Mouse (Mus musculus): Measurements from ENCODE around the gene Mecom.

Mecom gene

DNA sequence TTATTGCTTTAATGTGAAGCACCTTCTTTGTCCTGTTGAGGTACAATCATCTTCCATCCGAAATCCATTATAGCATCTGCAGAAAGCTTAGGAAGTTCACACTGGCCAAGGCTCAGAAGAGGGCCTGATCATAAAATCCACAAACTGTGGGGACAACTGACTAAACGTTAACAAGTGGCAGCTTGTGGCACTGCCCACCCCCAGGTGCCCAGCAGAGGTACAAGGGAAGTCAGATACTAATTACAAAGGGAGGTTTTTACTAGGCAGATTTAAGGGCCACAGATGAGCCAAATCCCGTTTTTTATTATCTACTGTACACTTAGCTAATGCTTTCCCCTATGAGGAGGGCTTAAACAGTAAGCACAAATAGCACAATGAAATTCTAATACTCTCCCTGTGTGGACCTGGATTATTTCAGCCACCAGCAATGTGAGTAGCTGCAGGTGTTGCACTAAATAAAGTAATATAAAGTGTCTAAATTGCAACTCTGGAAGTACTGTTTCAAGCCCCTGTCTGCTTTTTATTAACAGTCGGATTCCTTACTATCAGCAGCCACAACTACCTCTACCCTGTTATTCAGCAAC, 443.2 kb downstream of the Mecom start:
- DNase-seq (ENCODE audit: low spot score in 2 of 2) = no peak

DNA sequence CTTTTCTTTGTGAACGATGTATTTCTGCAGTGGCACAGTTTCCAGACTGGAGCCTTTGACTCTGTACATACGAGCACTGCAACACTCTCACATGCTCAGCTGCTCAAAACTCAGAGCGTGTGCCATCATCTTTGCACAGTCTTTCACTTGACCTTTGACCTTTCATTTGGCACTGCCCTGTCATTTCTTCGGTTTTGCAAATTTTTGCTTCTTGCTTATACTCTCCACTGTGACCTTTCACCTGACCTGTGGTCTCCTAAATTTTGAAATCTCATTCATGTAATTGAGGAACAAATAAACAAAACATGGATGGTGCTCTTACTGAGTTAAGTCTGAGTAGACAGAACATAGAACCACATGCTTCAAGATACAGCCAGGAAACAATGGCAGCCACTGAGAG, 446.7 kb downstream of the Mecom start:
- DNase-seq (ENCODE audit: low spot score in 2 of 2) = no peak

DNA sequence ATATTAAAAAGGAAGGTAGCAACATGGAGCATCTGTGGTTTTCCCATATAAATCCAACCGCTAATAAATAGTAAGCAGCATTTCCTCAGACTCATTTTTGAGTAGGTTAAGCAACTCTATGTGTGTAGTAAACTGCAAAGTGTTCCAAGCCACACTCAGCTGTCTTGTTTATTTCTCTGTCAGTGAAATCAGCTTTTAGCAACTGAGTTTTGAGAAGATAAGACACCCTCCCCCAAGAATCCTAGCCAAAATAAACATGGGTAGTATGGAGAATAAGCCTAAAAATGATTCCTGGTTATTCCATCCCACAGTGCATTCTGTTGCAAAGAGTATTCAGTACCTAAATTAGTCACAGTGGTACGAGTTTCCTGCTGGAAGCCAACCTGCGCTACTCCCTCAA, 450.1 kb downstream of the Mecom start:
- DNase-seq (ENCODE audit: low spot score in 2 of 2) = no peak

DNA sequence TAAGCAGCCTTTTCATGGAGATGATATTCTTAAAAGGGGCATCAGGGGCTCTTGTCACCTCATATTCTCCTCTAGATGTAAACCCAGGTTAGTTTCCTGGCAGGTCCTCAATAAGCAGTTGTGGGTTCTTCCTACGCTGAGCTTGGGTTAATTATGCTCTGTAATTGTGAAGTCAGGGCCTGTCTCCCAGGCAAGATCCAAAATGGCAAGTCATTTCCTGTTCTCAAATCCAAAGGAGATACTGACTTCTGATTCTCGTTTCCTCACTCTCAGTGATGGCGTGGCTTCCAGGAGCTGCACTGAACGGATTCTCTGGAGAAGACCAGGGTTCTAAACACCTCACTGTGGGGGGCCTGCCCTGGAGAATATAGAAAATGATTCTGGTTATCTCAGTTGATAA, 450.7 kb downstream of the Mecom start:
- no peak for DNase-seq (ENCODE audit: low spot score in 2 of 2)

DNA sequence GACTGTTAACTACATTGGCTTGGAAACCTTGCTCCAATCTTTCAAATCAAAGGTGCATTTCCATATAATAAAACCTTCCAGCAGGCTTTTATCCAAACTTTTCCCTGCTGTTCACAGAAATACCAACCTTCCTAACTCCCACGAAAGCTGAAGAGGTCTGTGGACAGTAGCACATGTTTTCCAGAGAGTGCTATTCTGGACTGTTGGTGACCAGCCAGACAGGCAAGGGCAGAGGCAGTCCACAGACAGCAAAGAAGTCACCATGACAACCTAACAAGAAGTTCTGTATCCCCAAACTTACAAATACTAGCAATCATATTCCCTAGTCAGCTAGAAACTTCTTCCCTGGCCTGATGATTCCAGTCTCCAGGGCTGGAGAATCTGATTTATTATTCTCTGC, 454.8 kb downstream of the Mecom start:
- DNase-seq (ENCODE audit: low spot score in 2 of 2) = no peak

DNA sequence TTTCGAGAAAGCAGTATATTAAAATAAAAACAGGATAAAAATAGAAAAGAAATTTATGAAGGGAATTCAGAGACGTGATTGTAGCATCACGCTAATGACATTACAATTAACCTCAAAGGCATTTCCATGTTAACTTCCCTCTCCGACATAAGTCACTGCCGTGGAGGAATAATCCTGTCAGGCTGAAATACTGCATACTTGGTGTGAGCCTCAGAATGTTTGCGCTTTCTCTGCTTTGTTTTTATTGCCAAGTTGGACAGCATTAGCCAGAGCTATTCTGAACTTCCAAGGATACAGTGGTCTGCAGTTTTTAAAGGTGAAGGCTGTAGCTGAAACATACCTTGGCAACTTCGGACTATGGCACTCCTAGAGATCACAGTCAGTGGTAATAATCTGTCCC, 455.3 kb downstream of the Mecom start:
- DNase-seq (ENCODE audit: low spot score in 2 of 2) = no peak

DNA sequence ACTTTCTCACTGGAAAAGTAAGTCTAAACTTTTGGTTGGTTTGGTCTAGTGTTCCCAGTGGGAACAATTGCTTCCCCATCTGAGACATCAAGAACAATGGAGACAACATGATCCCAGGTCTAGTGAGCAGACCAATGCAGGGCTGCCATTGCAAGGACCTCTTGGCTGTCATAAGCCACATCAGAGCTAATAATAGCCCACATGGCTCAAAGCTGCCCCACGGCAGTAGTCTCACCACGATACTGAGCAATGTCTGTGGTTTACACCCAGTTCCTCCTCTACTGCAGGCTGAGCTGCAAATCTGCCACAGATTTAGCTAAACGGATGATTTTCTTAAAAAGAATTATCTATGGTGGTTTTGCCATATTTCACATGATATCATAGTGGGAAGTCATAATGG, 455.9 kb downstream of the Mecom start:
- DNase-seq (ENCODE audit: low spot score in 2 of 2) = no peak

DNA sequence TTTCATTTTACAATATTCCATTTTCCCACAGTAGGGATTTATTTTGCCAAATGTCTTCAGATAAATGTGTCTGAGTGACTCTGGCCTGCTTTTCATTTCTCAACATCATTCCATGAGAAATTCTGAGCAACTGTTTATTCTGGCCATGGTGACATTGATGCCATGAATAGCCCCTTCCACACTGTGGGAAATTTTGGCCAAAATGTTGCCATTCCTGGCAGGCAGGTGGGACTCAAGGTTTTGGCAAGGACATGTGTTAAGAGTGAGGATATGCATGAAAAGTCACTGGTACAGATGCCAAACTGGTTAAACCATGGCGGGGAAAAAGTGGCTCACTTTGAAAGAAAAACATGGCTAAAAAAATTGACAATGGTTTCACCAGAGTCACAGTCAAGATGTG, 456.4 kb downstream of the Mecom start:
- DNase-seq (ENCODE audit: low spot score in 2 of 2) = no peak

DNA sequence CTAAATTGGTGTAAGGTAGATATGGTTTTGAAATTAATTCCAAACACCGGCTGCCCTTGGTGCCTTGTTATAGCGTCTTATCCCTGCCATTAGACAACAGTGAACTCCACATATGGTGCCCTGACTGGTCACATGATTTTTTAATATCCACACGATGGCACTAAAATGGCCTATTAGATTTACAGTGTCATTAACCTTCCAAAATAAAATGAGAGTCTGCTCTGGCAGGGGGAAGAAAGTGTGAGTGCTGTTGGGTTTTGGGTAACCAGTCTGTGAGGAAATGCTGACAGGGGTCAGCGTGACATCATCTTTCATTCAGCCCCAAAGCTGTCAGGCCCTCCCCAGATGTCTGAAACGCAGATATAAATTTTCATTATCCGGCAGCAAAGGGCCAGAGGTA, 461.7 kb downstream of the Mecom start:
- no peak for DNase-seq (ENCODE audit: low spot score in 2 of 2)

DNA sequence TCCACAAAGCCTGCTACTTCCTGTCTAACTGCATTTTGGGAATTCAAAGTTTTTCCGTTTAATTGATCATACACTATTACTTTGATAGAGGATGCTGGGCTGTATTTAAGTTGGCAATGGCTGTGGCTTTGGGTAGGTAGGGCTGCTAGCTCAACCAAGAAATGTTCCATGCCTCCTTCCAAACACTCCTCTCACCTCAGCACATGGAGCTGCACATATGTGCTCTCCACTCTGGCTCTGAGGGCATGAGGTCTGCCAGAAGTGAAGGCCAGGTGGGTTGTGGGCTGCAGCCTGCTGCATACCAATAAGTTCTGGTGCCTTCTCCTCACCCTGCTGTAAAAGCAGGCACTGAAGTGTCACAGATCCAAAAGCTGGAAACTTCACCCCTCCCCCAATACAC, 464.0 kb downstream of the Mecom start:
- DNase-seq (ENCODE audit: low spot score in 2 of 2) = no peak

DNA sequence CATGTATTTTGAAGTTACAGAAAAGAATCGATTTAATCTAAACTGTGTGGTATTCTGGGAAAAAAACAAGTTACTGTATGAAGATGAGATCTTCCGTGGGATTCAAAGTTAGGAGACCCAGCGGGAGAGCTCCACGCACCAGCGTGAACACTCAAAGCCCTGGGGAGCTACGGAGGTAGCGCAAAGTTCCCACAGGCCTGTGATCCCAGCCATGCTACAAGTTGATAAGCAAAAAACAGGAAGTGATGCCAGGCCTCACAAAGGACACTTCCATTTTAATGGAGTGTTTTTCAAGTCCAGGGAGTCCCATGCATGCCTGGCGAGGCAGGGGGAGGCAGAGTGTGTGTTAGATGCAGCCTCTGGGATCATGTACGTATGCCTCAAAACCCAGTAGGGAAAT, 464.5 kb downstream of the Mecom start:
- DNase-seq (ENCODE audit: low spot score in 2 of 2) = no peak

DNA sequence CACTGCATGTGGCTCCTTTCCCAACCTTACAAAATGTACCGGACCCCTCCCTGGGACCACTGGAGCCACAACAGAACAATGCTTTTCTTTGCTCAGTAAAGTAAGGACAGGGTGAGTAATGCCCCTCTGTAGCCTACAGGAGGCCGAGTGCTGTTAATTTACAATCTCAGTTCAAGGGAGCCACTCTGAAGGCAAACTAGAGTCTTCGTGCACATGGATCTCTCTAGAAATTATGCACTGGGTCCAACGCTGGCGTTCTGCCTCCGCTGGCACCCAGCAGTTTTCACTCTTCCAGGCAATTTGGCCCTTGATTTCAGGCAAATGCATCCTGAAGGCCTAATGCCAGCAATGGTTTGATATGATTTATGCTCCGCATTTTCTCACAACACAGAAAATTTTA, 467.0 kb downstream of the Mecom start:
- DNase-seq (ENCODE audit: low spot score in 2 of 2) = no peak

DNA sequence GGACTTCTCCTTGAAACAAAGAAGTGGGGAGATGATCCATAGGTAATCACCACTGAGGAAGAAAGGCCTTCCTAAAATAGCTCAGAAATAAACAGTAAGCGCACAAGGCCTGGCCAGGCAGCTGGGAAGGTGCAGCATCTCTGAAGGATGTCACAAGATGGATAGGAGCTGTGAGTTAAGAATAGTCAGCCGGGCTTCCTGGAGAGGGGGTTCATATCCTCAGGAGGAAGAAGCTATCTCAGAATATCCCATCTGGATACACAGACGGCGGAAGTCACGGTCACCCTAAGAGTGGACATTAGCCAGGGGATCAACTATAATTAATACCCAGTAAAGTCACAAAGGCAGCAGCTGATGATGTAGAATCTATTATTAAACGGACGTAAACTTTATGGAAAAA, 471.3 kb downstream of the Mecom start:
- no peak for DNase-seq (ENCODE audit: low spot score in 2 of 2)

DNA sequence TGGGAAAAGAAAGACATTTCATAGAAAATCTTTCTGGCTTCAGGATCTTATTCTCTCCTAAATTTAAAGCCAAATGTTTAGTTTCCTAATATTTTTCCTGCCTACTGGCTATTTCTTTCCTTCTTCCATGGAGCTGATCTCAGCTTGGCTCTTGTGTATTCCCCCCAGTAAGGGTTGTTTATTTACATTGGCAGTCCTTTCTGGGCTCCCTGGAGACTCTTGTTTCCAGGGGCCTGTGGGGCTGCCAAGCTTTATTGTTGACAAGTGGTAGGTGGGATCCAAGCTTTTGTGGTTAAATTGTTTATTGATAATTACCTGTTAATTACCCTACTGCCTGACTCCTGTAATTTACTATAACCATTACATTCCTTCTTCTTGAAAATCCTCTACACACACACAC, 476.5 kb downstream of the Mecom start:
- no peak for DNase-seq (ENCODE audit: low spot score in 2 of 2)

DNA sequence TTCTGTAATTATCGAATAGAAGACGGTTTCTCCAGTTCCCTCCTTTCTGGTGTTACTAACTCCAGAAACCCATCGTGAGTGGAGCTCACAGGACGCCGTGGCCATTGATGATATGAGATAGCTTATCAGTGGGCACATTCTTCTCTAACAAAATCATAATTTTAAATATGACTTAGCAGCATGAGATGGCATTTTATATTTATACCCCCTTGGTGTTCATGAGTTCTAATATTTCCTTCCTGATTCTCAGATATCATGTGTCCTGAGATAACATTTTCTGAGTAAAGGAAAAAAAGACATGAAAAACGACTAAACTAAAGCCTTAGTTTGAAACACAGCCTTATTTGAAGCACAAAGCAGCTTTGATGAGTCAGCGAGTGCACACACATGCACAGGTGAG, 481.3 kb downstream of the Mecom start:
- no peak for DNase-seq (ENCODE audit: low spot score in 2 of 2)

DNA sequence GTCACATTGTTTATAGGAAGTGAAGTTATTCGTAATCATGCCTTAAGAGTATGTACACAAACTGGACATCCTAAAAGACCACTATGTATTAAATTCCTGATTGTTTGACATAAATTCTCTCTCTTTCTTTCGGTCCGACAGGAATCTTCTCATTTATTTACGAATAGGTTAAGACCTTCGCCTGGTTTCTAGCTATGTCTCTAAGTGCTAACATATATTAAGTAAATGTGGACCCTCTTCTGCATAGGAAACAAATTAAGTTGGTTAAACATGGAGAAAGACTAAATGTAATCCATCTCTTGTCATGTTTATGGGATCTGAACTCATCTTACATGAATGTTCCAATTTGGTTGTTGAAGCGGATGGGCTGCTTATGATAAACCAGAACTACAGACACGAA, 487.8 kb downstream of the Mecom start:
- DNase-seq (ENCODE audit: low spot score in 2 of 2) = no peak

DNA sequence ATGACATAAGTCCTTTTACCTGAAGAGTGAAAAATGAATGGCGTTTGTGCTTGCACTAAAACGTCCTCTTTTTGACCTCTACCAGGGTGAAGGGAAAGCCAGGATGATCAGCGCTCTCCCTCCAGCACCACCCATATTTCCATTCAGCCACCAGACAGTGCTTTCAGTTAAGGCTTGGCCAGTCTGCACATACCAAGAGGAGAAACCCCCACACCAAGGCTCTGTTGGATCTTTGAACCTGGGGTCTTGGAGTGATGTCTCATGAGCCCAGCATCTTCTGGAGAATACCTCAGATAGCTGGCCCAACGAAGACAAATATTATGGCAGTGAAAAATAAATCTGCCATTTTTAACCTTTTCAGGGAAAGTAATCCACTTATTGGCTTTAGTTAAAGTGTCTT, 488.2 kb downstream of the Mecom start:
- no peak for DNase-seq (ENCODE audit: low spot score in 2 of 2)

DNA sequence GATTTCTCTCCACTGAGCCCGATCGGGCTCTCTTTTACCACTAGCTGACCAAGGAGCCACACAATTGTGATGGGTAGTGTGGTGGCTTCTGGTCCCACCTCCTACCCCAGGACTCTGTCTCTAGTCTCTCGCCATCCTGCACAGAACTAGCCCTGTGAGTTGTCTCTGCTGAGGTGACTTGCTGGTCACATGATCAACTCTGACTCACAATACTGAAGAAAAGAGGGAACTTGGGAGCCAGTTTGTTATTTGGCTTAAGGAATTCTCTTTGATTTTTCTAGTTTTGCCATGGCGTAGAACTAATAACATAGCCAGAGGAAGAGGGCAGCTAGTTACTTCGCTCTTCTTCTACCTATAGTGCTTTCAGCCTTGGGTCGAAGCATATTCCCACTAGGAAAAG, 496.5 kb downstream of the Mecom start:
- no peak for DNase-seq (ENCODE audit: low spot score in 2 of 2)

DNA sequence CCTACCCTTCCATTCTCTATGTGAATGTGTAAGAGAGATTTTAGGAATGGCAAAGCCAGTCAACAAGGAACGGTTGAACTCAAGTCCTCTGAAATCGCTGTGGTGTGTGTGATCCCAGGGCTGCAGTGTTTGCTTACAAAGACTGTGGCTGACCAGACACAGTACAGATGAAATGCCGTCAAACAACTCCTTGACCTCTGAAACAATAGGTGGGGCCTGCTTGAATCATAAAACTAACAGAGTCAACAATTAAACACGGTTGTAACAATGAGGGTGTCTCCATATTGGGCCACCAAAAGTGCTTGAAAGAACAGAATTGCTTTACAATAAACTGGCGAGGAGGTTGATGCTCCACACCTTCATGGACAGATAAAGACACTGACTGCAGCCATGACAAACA, 497.0 kb downstream of the Mecom start:
- DNase-seq (ENCODE audit: low spot score in 2 of 2) = no peak

DNA sequence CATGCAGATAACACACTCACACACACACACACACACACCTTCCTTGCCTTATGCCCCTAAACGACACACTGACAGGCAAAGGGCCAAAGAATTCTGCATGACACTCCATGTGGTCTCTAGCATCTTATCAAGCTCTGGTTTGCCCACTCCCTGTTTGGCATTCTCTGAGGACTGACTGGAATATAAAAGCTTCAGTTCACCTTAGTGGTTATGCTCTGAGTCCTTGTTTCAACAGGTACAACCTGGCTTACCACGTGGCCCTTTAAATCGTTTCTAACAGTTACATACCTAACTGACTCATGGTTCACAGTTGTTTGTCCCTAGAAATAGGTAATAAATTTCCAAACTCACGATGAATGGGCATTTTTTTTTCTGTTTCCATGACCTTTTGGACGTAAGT, 499.0 kb downstream of the Mecom start:
- no peak for DNase-seq (ENCODE audit: low spot score in 2 of 2)

DNA sequence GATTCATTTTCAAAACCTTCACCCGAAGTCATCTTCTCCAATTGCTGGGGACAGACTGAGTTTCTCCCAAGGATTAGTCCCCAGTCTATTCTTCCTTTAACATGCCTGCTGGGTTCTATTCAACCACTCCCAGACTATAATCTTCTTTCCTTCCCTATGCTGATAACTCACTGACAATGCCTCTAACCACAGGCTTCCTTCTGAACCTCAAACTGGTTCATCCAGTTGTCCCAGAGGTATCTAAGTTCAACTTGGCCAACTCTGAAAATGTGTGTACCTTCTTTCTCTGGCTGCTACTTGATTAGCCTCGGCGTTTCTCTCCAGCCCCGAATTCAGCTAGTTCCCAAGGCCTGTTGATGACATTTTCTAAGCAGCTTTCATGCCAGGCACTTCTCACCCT, 499.7 kb downstream of the Mecom start:
- DNase-seq (ENCODE audit: low spot score in 2 of 2) = no peak

DNA sequence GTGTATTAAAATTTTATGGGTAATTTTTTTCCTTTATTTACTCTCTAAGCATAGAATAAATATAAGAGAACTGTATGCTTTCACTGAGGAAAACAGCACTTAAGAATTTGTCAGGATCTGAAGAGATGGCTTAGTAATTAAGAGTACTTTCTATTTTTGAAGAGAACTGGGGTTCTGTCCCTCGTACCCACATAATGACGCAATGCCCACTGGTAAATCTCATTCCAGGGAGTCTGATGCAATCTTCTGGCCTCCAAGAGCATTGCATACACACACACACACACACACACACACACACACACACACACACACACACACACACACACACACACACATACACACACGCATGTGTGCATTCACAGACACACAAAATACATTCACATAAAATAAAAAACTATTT, 504.3 kb downstream of the Mecom start:
- no peak for DNase-seq (ENCODE audit: low spot score in 2 of 2)

DNA sequence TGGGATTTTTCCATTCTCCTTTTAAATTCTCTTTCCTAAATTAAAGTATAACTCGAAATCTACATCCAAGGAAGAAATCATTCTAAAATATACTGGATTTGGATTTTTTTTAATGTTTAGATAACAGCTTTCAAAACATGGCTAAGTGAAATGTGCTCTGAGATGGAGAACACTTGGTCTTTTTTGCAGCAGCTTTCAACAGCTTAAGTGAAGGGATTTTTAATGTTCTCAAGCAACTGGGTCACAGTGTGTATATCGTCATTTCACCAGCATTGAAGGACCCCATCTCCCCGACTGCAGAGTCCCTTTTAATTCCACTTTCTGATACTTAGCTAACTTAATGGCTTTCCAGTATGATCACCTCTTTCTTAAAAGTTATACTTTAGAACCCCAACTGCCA, 509.3 kb downstream of the Mecom start:
- no peak for DNase-seq (ENCODE audit: low spot score in 2 of 2)

DNA sequence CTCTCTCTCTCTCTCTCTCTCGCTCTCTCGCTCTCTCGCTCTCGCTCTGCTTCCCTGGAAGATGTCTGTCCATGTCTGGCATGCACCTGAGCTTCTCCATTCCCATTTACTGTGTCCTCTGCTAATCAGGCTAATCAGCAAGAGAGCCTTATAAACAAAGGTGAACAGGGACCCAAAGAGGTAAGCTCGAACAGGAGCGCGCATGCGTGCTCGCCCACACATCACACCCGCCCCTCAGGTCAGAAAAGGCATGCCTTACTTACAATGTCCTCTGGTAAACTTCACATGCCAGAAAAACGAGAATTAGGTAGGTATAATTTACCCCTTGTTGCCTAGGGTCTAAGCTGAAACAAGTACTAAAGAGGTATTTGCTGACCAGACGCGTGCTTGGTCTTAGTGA, 527.8 kb downstream of the Mecom start:
- DNase-seq (ENCODE audit: low spot score in 2 of 2) = no peak

DNA sequence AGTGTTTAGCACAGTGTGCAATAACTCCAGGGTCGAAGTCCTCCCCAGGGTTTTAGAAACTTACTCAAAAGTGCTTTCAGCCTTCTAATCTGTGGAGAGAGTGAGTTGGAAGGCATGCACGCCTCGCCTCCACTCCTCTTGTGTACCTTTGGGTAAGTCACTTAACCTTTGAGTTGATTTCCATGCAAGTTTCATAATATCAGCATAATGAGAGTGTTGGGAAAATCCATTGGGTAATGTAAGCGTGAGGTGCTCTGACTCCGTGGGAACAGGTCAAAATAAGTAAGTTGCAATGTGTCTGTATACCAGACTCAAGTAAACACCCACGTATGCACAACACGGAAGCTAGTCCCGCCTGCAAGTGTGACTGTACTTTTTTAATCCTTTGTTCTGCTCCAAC, 528.4 kb downstream of the Mecom start:
- no peak for DNase-seq (ENCODE audit: low spot score in 2 of 2)
